Mouse (Mus musculus) forebrain, embryonic 12.5 days (tissue): ENCODE results near the gene Fbxl5. TPM values are rescaled to one million over a fixed set of nuclear protein-coding genes. Genes with fewer than 3 reads are reported as not detected.

Source experiments
- ATAC-seq: fragments of 200-750 bp; cut with Nextera tagmentation; 2 replicates; pipeline ENCODE4 v1.8.0; 2017; ENCODE audit warnings: moderate TSS enrichment; ENCODE audit not compliant: low FRiP score
- H3K27ac ChIP-seq: fragments of 300-500 bp; sonication (generic); 2 replicates; pipeline ENCODE4 v1.5.1; 2016; ENCODE audit warnings: mild to moderate bottlenecking
- H3K27me3 ChIP-seq: fragments of 300-500 bp; sonication (generic); 2 replicates; pipeline ENCODE4 v1.6.1; 2016; ENCODE audit warnings: mild to moderate bottlenecking
- H3K36me3 ChIP-seq: fragments of 300-500 bp; sonication (generic); replicated peaks from 2 replicates; pipeline ENCODE4 v1.6.1; 2016; ENCODE audit warnings: mild to moderate bottlenecking
- H3K4me1 ChIP-seq: fragments of 300-500 bp; sonication (generic); 2 replicates; pipeline ENCODE4 v1.6.1; 2016
- H3K4me2 ChIP-seq: fragments of 300-500 bp; sonication (generic); 2 replicates; pipeline ENCODE4 v1.6.1; 2016; ENCODE audit warnings: mild to moderate bottlenecking, moderate library complexity
- H3K4me3 ChIP-seq: fragments of 300-500 bp; sonication (generic); replicated peaks from 2 replicates; pipeline ENCODE4 v1.5.1; 2016; ENCODE audit warnings: mild to moderate bottlenecking
- H3K9ac ChIP-seq: fragments of 300-500 bp; sonication (generic); 2 replicates; pipeline ENCODE4 v1.6.1; 2016; ENCODE audit warnings: mild to moderate bottlenecking
- H3K9me3 ChIP-seq: fragments of 300-500 bp; sonication (generic); 2 replicates; pipeline ENCODE4 v1.6.1; 2016
- WGBS: fragments of 180-500 bp; shearing (Covaris S2); methylation state at CpG from one replicate; pipeline ENCODE4 v1.1.7; 2016; 5-methylcytosine and 5-hydroxymethylcytosine counted together
- polyA plus RNA-seq: library from polyadenylated mRNA; unstranded; fragments of >200 nt; fragmentation: Nextera tagmentation; extraction: Ambion mirVana; gene quantifications from 2 replicates; pipeline ENCODE4 v1.2.1, GENCODE M21; 2016

The Fbxl5 gene
- polyA plus RNA-seq, 1 experiment from 2014 or later: 70.1 TPM

- Histone ChIP-seq H3K4me3 (no peak overlapping the region), H3K27ac (no peak overlapping the region), H3K9me3 (no peaks in the 10 kb centered on the region), H3K36me3 (no peaks in the 10 kb centered on the region), H3K4me1 (no peaks in the 10 kb centered on the region), H3K4me2 (no peak overlapping the region), H3K9ac (no peak overlapping the region), H3K27me3 (no peaks in the 10 kb centered on the region)
- no peak for ATAC-seq
Measured at GRCm38 (mm10) chr5:43801253-43801652, 20.2 kb downstream of the Fbxl5 start.

- H3K4me3 ChIP-seq: no peak overlapping the region
- no peaks in the 10 kb centered on the region for H3K27me3 ChIP-seq
- WGBS: 69% methylated on average over 1 of the region's 1 CpGs
- no peak overlapping the region for H3K9ac ChIP-seq
- H3K4me1 ChIP-seq: no peaks in the 10 kb centered on the region
- no peak for ATAC-seq
- no peak overlapping the region for H3K4me2 ChIP-seq
- no peaks in the 10 kb centered on the region for H3K9me3 ChIP-seq
- H3K27ac ChIP-seq: no peak overlapping the region
- H3K36me3 ChIP-seq: no peaks in the 10 kb centered on the region
Measured at GRCm38 (mm10) chr5:43800700-43801099, 20.7 kb downstream of the Fbxl5 start.

GRCm38 (mm10) chr5:43799530-43799929 lies 21.9 kb downstream of the Fbxl5 start:
- H3K4me3 ChIP-seq: no peak overlapping the region
- no peak overlapping the region for H3K4me2 ChIP-seq
- no peaks in the 10 kb centered on the region for H3K27me3 ChIP-seq
- 88% methylated on average over 5 of the region's 5 CpGs for WGBS
- no peak for ATAC-seq
- no peaks in the 10 kb centered on the region for H3K9me3 ChIP-seq
- no peaks in the 10 kb centered on the region for H3K36me3 ChIP-seq
- H3K4me1 ChIP-seq: no peaks in the 10 kb centered on the region
- no peak overlapping the region for H3K27ac ChIP-seq
- no peak overlapping the region for H3K9ac ChIP-seq

- 85% methylated on average over 4 of the region's 5 CpGs for WGBS
- H3K4me1 ChIP-seq: no peaks in the 10 kb centered on the region
- no peaks in the 10 kb centered on the region for H3K36me3 ChIP-seq
- no peak overlapping the region for H3K9ac ChIP-seq
- H3K27me3 ChIP-seq: no peaks in the 10 kb centered on the region
- no peak overlapping the region for H3K4me2 ChIP-seq
- H3K27ac ChIP-seq: no peak overlapping the region
- H3K9me3 ChIP-seq: no peaks in the 10 kb centered on the region
- H3K4me3 ChIP-seq: no peak overlapping the region
- no peak for ATAC-seq
Measured at GRCm38 (mm10) chr5:43792354-43792753, 29.1 kb downstream of the Fbxl5 start.

- H3K27ac ChIP-seq: no peak overlapping the region
- no peak overlapping the region for H3K4me3 ChIP-seq
- H3K9ac ChIP-seq: no peak overlapping the region
- no peaks in the 10 kb centered on the region for H3K27me3 ChIP-seq
- no peaks in the 10 kb centered on the region for H3K4me1 ChIP-seq
- no peaks in the 10 kb centered on the region for H3K36me3 ChIP-seq
- WGBS: 82% methylated on average over 9 of the region's 9 CpGs
- ATAC-seq: no peak
- H3K4me2 ChIP-seq: no peak overlapping the region
- no peaks in the 10 kb centered on the region for H3K9me3 ChIP-seq
Measured at GRCm38 (mm10) chr5:43787976-43788752, 33.3 kb downstream of the Fbxl5 start.

- H3K4me1 ChIP-seq: peaks cover 5% of the 10 kb centered on the region; the same call in 1 of the 2 replicates
- no peaks in the 10 kb centered on the region for H3K27me3 ChIP-seq
- no peak overlapping the region for H3K4me2 ChIP-seq
- no peak overlapping the region for H3K27ac ChIP-seq
- H3K36me3 ChIP-seq: no peaks in the 10 kb centered on the region
- no peak overlapping the region for H3K4me3 ChIP-seq
- H3K9ac ChIP-seq: no peak overlapping the region
- 91% methylated on average over 4 of the region's 4 CpGs for WGBS
- no peak for ATAC-seq
- no peaks in the 10 kb centered on the region for H3K9me3 ChIP-seq
Measured at GRCm38 (mm10) chr5:43786607-43787006, 34.8 kb downstream of the Fbxl5 start.

- peaks cover 15% of the 10 kb centered on the region for H3K4me1 ChIP-seq
- H3K36me3 ChIP-seq: no peaks in the 10 kb centered on the region
- H3K4me2 ChIP-seq: no peak overlapping the region
- H3K4me3 ChIP-seq: no peak overlapping the region
- H3K9ac ChIP-seq: no peak overlapping the region
- H3K27ac ChIP-seq: no peak overlapping the region
- no peaks in the 10 kb centered on the region for H3K27me3 ChIP-seq
- ATAC-seq: no peak
- H3K9me3 ChIP-seq: no peaks in the 10 kb centered on the region
- WGBS: 87% methylated on average over 2 of the region's 2 CpGs
Measured at GRCm38 (mm10) chr5:43783996-43784395, 37.4 kb downstream of the Fbxl5 start.

GRCm38 (mm10) chr5:43781977-43782930 lies 39.2 kb downstream of the Fbxl5 start:
- 3% methylated on average over 80 of the region's 82 CpGs for WGBS
- H3K4me2 ChIP-seq: peak overlapping the region; percentile 66
- no peaks in the 10 kb centered on the region for H3K27me3 ChIP-seq
- peak overlapping the region; percentile 96 for H3K27ac ChIP-seq
- no peaks in the 10 kb centered on the region for H3K36me3 ChIP-seq
- H3K4me3 ChIP-seq: peak overlapping the region; percentile 96
- H3K9ac ChIP-seq: peak overlapping the region; percentile 97
- no peaks in the 10 kb centered on the region for H3K9me3 ChIP-seq
- ATAC-seq: peak; percentile 93
- H3K4me1 ChIP-seq: peaks cover 15% of the 10 kb centered on the region

- H3K36me3 ChIP-seq: no peaks in the 10 kb centered on the region
- H3K4me3 ChIP-seq: peak overlapping the region; percentile 96
- peak overlapping the region; percentile 97 for H3K9ac ChIP-seq
- WGBS: under 1% methylated on average over 54 of the region's 61 CpGs
- H3K4me1 ChIP-seq: peaks cover 16% of the 10 kb centered on the region
- ATAC-seq: peak; percentile 80
- H3K9me3 ChIP-seq: no peaks in the 10 kb centered on the region
- H3K27me3 ChIP-seq: no peaks in the 10 kb centered on the region
- H3K4me2 ChIP-seq: peak overlapping the region; percentile 59
- peak overlapping the region; percentile 96 for H3K27ac ChIP-seq
Measured at GRCm38 (mm10) chr5:43781423-43781976, 39.9 kb downstream of the Fbxl5 start.

- no peaks in the 10 kb centered on the region for H3K27me3 ChIP-seq
- no peak overlapping the region for H3K4me2 ChIP-seq
- no peaks in the 10 kb centered on the region for H3K36me3 ChIP-seq
- no peak overlapping the region for H3K27ac ChIP-seq
- no peak overlapping the region for H3K9ac ChIP-seq
- H3K4me1 ChIP-seq: peaks cover 18% of the 10 kb centered on the region
- no peaks in the 10 kb centered on the region for H3K9me3 ChIP-seq
- H3K4me3 ChIP-seq: no peak overlapping the region
- no peak for ATAC-seq
- WGBS: over 99% methylated on average over 3 of the region's 3 CpGs
Measured at GRCm38 (mm10) chr5:43778583-43778982, 42.9 kb downstream of the Fbxl5 start.

GRCm38 (mm10) chr5:43776993-43777392 lies 44.4 kb downstream of the Fbxl5 start:
- ATAC-seq: no peak
- no peaks in the 10 kb centered on the region for H3K9me3 ChIP-seq
- H3K36me3 ChIP-seq: no peaks in the 10 kb centered on the region
- H3K4me2 ChIP-seq: no peak overlapping the region
- H3K4me3 ChIP-seq: no peak overlapping the region
- H3K9ac ChIP-seq: no peak overlapping the region
- peaks cover 13% of the 10 kb centered on the region for H3K4me1 ChIP-seq
- WGBS: 64% methylated on average over 1 of the region's 1 CpGs
- H3K27ac ChIP-seq: no peak overlapping the region
- H3K27me3 ChIP-seq: no peaks in the 10 kb centered on the region

- no peak overlapping the region for H3K4me3 ChIP-seq
- no peak for ATAC-seq
Measured at GRCm38 (mm10) chr5:43776407-43776806, 45.0 kb downstream of the Fbxl5 start.

More at GRCm38 (mm10) chr5:43776407-43776806, 45.0 kb downstream of the Fbxl5 start:
- H3K27ac ChIP-seq: no peak overlapping the region
- no peaks in the 10 kb centered on the region for H3K36me3 ChIP-seq
- no peaks in the 10 kb centered on the region for H3K9me3 ChIP-seq
- peaks cover 13% of the 10 kb centered on the region for H3K4me1 ChIP-seq
- H3K9ac ChIP-seq: no peak overlapping the region
- no peak overlapping the region for H3K4me2 ChIP-seq
- no peaks in the 10 kb centered on the region for H3K27me3 ChIP-seq
